Mouse (Mus musculus) midbrain, embryonic 11.5 days (tissue): ENCODE measurements around the gene Cnn1. TPM values are rescaled to one million over a fixed set of nuclear protein-coding genes. Genes with fewer than 3 reads are reported as not detected.
"Not testable (repeated sequence)": the region's sequence is repeated elsewhere in the genome, so short reads cannot be mapped to it uniquely, and the experiment has no call there.

Experiments used
- ATAC-seq: fragments of 200-750 bp; cut with Nextera tagmentation; 2 replicates; pipeline ENCODE4 v1.8.0; 2017; ENCODE audit warnings: moderate TSS enrichment, moderate library complexity; ENCODE audit not compliant: low FRiP score
- DNase-seq: peaks from one replicate; pipeline ENCODE4 v3.0.0; 2015; ENCODE audit warnings: low spot score; ENCODE audit errors: missing footprints
- H3K27ac ChIP-seq: fragments of 300-500 bp; sonication (generic); 2 replicates; pipeline ENCODE4 v1.5.1; 2014; ENCODE audit warnings: low read depth, low read length
- H3K27me3 ChIP-seq: fragments of 300-500 bp; sonication (generic); 2 replicates; pipeline ENCODE4 v1.6.1; 2014; ENCODE audit warnings: mild to moderate bottlenecking, low read length, moderate library complexity, mixed read lengths; ENCODE audit not compliant: control insufficient read depth, insufficient read depth
- H3K36me3 ChIP-seq: fragments of 300-500 bp; sonication (generic); 2 replicates; pipeline ENCODE4 v1.6.1; 2014; ENCODE audit warnings: mild to moderate bottlenecking, low read length, moderate library complexity, mixed read lengths; ENCODE audit not compliant: control insufficient read depth, insufficient read depth
- H3K4me1 ChIP-seq: fragments of 300-500 bp; sonication (generic); 2 replicates; pipeline ENCODE4 v1.6.1; 2014; ENCODE audit warnings: low read length; ENCODE audit not compliant: control insufficient read depth, insufficient read depth
- H3K4me2 ChIP-seq: fragments of 300-500 bp; sonication (generic); 2 replicates; pipeline ENCODE4 v1.6.1; 2014; ENCODE audit warnings: mild to moderate bottlenecking, moderate library complexity
- H3K4me3 ChIP-seq: fragments of 300-500 bp; sonication (generic); 2 replicates; pipeline ENCODE4 v1.5.1; 2014; ENCODE audit warnings: low read depth, low read length
- H3K9ac ChIP-seq: fragments of 300-500 bp; sonication (generic); 2 replicates; pipeline ENCODE4 v1.6.1; 2014; ENCODE audit warnings: low read length
- H3K9me3 ChIP-seq: fragments of 300-500 bp; sonication (generic); 2 replicates; pipeline ENCODE4 v1.6.1; 2016; ENCODE audit warnings: low read length; ENCODE audit not compliant: control insufficient read depth
- WGBS: fragments of 180-500 bp; shearing (Covaris S2); extraction: QIAGEN DNeasy Blood & Tissue Kit; methylation state at CpG from one replicate; pipeline ENCODE4 v1.1.7; 2014; 5-methylcytosine and 5-hydroxymethylcytosine counted together
- polyA plus RNA-seq: library from polyadenylated mRNA; unstranded; fragments of >200 nt; fragmentation: Nextera tagmentation; extraction: Ambion mirVana; gene quantifications from 2 replicates; pipeline ENCODE4 v1.2.1, GENCODE M21; 2014

The Cnn1 gene
- polyA plus RNA-seq, 1 experiment from 2014 or later: 1.6 TPM

DNA sequence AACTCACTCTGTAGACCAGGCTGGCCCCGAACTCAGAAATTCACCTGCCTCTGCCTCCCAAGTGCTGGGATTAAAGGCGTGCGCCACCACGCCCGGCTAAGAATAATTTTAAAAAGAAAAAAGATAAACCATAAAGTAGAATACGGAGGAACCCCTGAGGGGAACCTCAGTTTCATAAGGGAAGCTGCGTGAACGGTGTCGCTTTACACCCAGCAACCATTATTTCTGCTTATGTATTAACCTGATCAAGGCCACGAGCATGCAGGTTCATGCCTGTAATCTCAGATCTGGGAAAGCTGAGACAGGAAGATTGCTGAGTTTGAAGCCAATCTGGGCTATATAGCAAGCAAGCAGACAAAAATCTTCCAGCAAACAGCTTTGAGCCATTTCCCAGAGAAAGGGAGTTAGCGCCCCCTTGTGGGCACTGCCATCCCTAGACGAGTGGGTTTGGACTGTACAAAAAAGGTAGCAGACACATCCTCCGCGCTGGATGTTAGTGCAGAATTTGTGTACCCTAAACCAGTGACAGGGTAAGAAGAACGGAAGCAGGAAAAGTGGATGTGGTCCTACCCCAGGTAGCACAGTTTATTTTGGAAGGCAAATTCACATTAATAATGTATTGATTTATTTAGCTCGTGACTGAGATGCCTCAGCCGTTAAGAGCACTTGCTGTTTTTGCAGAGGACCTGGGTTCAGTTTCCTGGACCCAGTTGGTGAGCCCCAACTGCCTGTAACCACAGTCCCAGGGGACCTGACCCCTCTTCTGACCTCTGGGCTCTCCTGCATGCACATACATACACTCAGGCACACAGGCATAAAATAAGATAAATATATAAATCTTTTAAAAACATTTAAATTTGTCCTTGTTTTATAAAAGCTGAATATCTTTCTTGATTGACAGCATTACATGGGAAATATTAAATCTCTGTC is 44.4 kb downstream of the Cnn1 start:
- H3K4me1 ChIP-seq: no peaks in the 10 kb centered on the region
- no peaks in the 10 kb centered on the region for H3K9me3 ChIP-seq
- ATAC-seq (peak; percentile 64; the same call in 1 of the 2 replicates), DNase-seq (peak; percentile 97)
- no peak overlapping the region for H3K4me2 ChIP-seq
- H3K9ac ChIP-seq: no peak overlapping the region
- no peak overlapping the region for H3K27ac ChIP-seq
- no peaks in the 10 kb centered on the region for H3K27me3 ChIP-seq
- H3K4me3 ChIP-seq: no peak overlapping the region
- WGBS: 57% methylated on average over 17 of the region's 17 CpGs
- H3K36me3 ChIP-seq: no peaks in the 10 kb centered on the region

GRCm38 (mm10) chr9:22144304-22144965 is 45.4 kb downstream of the Cnn1 start:
- Histone ChIP-seq H3K9ac (no peak overlapping the region), H3K4me2 (no peak overlapping the region), H3K36me3 (no peaks in the 10 kb centered on the region), H3K4me3 (no peak overlapping the region), H3K9me3 (0 out of 2 replicates have a peak, but pooled peaks cover 1% of the 10 kb centered on the region), H3K27me3 (no peaks in the 10 kb centered on the region), H3K27ac (no peak overlapping the region), H3K4me1 (no peaks in the 10 kb centered on the region)
- DNase-seq: no peak
- WGBS: 91% methylated on average over 6 of the region's 8 CpGs
- no peak for ATAC-seq

- H3K36me3 ChIP-seq: no peaks in the 10 kb centered on the region
- no peaks in the 10 kb centered on the region for H3K27me3 ChIP-seq
- no peaks in the 10 kb centered on the region for H3K4me1 ChIP-seq
- ATAC-seq (no peak), DNase-seq (no peak)
- H3K27ac ChIP-seq: no peak overlapping the region
- no peak overlapping the region for H3K9ac ChIP-seq
- WGBS: 79% methylated on average over 20 of the region's 20 CpGs
- no peak overlapping the region for H3K4me2 ChIP-seq
- H3K4me3 ChIP-seq: no peak overlapping the region
- H3K9me3 ChIP-seq: 0 out of 2 replicates have a peak, but pooled peaks cover 2% of the 10 kb centered on the region
These were observed 50.6 kb downstream of the Cnn1 start for GRCm38 (mm10) chr9:22149426-22150248.

GRCm38 (mm10) chr9:22150249-22150693 is 51.3 kb downstream of the Cnn1 start:
- H3K4me1 ChIP-seq, ATAC-seq, H3K4me2 ChIP-seq, H3K36me3 ChIP-seq, H3K4me3 ChIP-seq, DNase-seq, H3K9ac ChIP-seq, H3K9me3 ChIP-seq, H3K27me3 ChIP-seq, H3K27ac ChIP-seq: not testable (repeated sequence)
- WGBS: 86% methylated on average over 7 of the region's 7 CpGs

DNA sequence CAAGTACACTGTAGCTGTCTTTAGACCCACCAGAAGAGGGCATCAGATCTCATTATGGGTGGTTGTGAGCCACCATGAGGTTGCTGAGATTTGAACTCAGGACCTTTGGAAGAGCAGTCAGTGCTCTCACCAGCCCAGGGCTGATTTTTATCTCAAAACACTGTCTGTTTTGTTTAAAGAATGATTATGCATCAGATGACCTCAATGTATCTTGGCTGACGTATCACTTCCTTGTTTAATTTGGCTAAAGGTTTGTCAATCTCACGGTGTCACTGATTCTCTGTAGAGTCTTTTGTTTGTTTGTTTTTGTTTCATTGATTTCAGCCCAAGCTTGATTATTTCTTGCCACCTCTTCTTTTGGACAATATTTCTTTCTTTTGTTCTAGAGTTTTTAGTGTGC is 51.9 kb downstream of the Cnn1 start:
- H3K4me3 ChIP-seq: no peak overlapping the region
- no peaks in the 10 kb centered on the region for H3K4me1 ChIP-seq
- DNase-seq (no peak), ATAC-seq (no peak)
- WGBS: 85% methylated on average over 2 of the region's 2 CpGs
- H3K9me3 ChIP-seq: 0 out of 2 replicates have a peak, but pooled peaks cover 2% of the 10 kb centered on the region
- no peak overlapping the region for H3K9ac ChIP-seq
- no peaks in the 10 kb centered on the region for H3K36me3 ChIP-seq
- H3K27me3 ChIP-seq: no peaks in the 10 kb centered on the region
- H3K27ac ChIP-seq: no peak overlapping the region
- no peak overlapping the region for H3K4me2 ChIP-seq

GRCm38 (mm10) chr9:22153810-22154209 is 54.8 kb downstream of the Cnn1 start:
- Histone ChIP-seq H3K4me1 (peaks cover 6% of the 10 kb centered on the region), H3K36me3 (no peaks in the 10 kb centered on the region), H3K9ac (no peak overlapping the region), H3K27ac (no peak overlapping the region), H3K9me3 (0 out of 2 replicates have a peak, but pooled peaks cover 2% of the 10 kb centered on the region), H3K27me3 (no peaks in the 10 kb centered on the region), H3K4me2 (no peak overlapping the region), H3K4me3 (no peak overlapping the region)
- DNase-seq (peak; percentile 73), ATAC-seq (no peak)
- 88% methylated on average over 3 of the region's 3 CpGs for WGBS

- WGBS: 29% methylated on average over 10 of the region's 10 CpGs
- Histone ChIP-seq H3K27ac (no peak overlapping the region), H3K4me2 (no peak overlapping the region; the same call in 1 of the 2 replicates), H3K4me1 (peaks cover 6% of the 10 kb centered on the region), H3K9me3 (no peaks in the 10 kb centered on the region), H3K9ac (no peak overlapping the region), H3K27me3 (no peaks in the 10 kb centered on the region), H3K36me3 (no peaks in the 10 kb centered on the region), H3K4me3 (no peak overlapping the region)
- ATAC-seq: 0 out of 2 replicates have a peak, but pooled peaks have one; percentile 12
- DNase-seq: peak; percentile 95
These were observed 56.6 kb downstream of the Cnn1 start for GRCm38 (mm10) chr9:22155614-22156013.

DNA sequence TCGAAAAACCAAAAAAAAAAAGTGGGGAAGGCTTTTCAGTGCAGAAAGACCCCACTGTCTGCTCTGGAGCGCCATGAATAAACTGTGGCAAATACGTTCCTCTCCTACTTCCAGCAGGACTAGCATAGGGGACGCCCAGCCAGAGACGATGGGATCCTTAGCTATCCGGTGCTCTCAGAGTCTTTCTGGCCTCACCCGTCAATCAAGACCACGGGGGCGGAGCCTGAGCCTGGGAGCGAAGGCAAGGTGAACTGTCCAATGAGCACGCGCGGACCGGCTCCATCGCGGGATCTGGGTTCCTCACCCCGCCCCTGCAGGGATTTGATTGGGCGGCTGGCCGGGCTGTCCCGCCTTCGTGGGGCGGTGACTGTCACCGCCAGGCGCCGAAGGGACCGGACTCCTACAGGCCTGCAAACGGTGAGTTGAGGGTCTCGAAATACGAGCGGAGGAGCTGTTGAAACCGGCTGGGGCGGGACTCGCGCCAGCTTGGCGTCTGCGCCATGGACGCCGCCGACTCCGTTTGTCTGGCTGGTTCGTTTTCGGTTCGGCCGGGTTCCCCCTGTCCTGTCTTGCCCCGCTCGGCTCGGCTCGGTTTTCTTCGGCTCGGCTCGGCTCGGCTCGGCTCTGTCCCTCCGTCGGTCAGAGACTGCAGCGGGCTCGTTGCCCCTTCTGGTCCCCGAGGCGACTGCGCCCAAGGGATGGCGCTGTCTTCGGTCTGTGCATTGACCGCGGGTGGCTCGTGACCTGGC is 57.7 kb downstream of the Cnn1 start, which contains the start of gene Pigyl:
Gene Pigyl (plus strand): TSS at position 350 of the 749 bp plus-strand sequence.
- WGBS: 1% methylated on average over 65 of the region's 65 CpGs
- Histone ChIP-seq H3K4me3 (peak within 1 kb of the TSS; percentile 68), H3K9ac (peak within 1 kb of the TSS; percentile 87), H3K36me3 (no peaks in the 10 kb centered on the region), H3K9me3 (no peaks in the 10 kb centered on the region), H3K27ac (peak within 1 kb of the TSS; percentile 57; the same call in 1 of the 2 replicates), H3K27me3 (no peaks in the 10 kb centered on the region), H3K4me2 (peak within 1 kb of the TSS; percentile 68), H3K4me1 (peaks cover 6% of the 10 kb centered on the region)
- peak; percentile 99 for ATAC-seq
- peak; percentile 100 for DNase-seq
